Mouse (Mus musculus) kidney, adult 2 months (tissue): ENCODE measurements around the gene Cldnd2. TPM values are rescaled to one million over a fixed set of nuclear protein-coding genes. Genes with fewer than 3 reads are reported as not detected.

Experiments
- DNase-seq: peaks from one replicate; pipeline ENCODE4 v3.0.0; 2021
- H3K27ac ChIP-seq: fragments of 200-500 bp; 2 replicates; pipeline ENCODE4 v1.5.1; 2012; ENCODE audit warnings: low read depth, low read length, control low read depth, inconsistent platforms; ENCODE audit not compliant: insufficient read depth
- H3K27me3 ChIP-seq: fragments of 200-500 bp; replicated peaks from 2 replicates; pipeline ENCODE4 v1.6.1; 2012; ENCODE audit warnings: mild to moderate bottlenecking, moderate library complexity, low read length, inconsistent platforms; ENCODE audit not compliant: control insufficient read depth, insufficient read depth
- H3K36me3 ChIP-seq: fragments of 200-500 bp; 2 replicates; pipeline ENCODE4 v1.6.1; 2012; ENCODE audit warnings: mild to moderate bottlenecking, moderate library complexity, low read length, inconsistent platforms; ENCODE audit not compliant: control insufficient read depth, insufficient read depth
- H3K4me1 ChIP-seq: fragments of 200-500 bp; 2 replicates; pipeline ENCODE4 v1.6.1; 2011; ENCODE audit warnings: low read length; ENCODE audit not compliant: control insufficient read depth, insufficient read depth
- H3K4me3 ChIP-seq: fragments of 200-500 bp; 2 replicates; pipeline ENCODE4 v1.5.1; 2011; ENCODE audit warnings: mild to moderate bottlenecking, low read depth, low read length, control low read depth; ENCODE audit not compliant: insufficient read depth
- CTCF ChIP-seq: fragments of 200-500 bp; conservative IDR thresholded peaks from 2 replicates; pipeline ENCODE4 v1.5.1; 2011; ENCODE audit warnings: low read depth, mild to moderate bottlenecking, control low read depth, low read length, moderate library complexity, mixed read lengths; ENCODE audit not compliant: insufficient read depth, insufficient read length
- POLR2A ChIP-seq: fragments of 200-500 bp; IDR thresholded peaks from one replicate; pipeline ENCODE4 v1.6.1; 2011; ENCODE audit warnings: low read depth, low read length, control low read depth
- WGBS: fragments of 180-500 bp; shearing (Covaris S2); methylation state at CpG from one replicate; pipeline ENCODE4 v1.1.7; 2018; 5-methylcytosine and 5-hydroxymethylcytosine counted together
- polyA plus RNA-seq: library from polyadenylated mRNA; depleted of rRNA; stranded (reverse); fragments of >200 nt; gene quantifications from 2 replicates; pipeline ENCODE4 v1.2.3, GENCODE M21; 2012

Gene Cldnd2
- polyA plus RNA-seq, 1 experiment = not detected

GRCm38 (mm10) chr7:43448246-43448645, 7.7 kb downstream of the Cldnd2 start:
- Histone ChIP-seq H3K4me3 (no peak overlapping the region), H3K4me1 (peaks cover 38% of the 10 kb centered on the region), H3K27ac (peak overlapping the region; percentile 51), H3K27me3 (no peaks in the 10 kb centered on the region), H3K36me3 (no peaks in the 10 kb centered on the region; the same call in 1 of the 2 replicates)
- peak; percentile 77 for DNase-seq
- 47% methylated on average over 3 of the region's 3 CpGs for WGBS
- TF ChIP-seq POLR2A (no peak), CTCF (no peak)

- no peak for TF ChIP-seq CTCF
- 61% methylated on average over 2 of the region's 2 CpGs for WGBS
- peaks cover 45% of the 10 kb centered on the region for H3K4me1 ChIP-seq
- no peaks in the 10 kb centered on the region for H3K27me3 ChIP-seq
- DNase-seq = no peak
- no peaks in the 10 kb centered on the region; the same call in 1 of the 2 replicates for H3K36me3 ChIP-seq
- peak overlapping the region; percentile 8; the same call in 1 of the 2 replicates for H3K27ac ChIP-seq
- H3K4me3 ChIP-seq = no peak overlapping the region
Observed at GRCm38 (mm10) chr7:43449811-43450210, 9.2 kb downstream of the Cldnd2 start.

- H3K4me3 ChIP-seq = no peak overlapping the region
- H3K36me3 ChIP-seq = peaks cover 1% of the 10 kb centered on the region; the same call in 1 of the 2 replicates
- no peak overlapping the region for H3K27ac ChIP-seq
- WGBS = 87% methylated on average over 11 of the region's 11 CpGs
- peaks cover 39% of the 10 kb centered on the region for H3K4me1 ChIP-seq
- TF ChIP-seq POLR2A (no peak), CTCF (no peak; the same call in 1 of the 2 replicates)
- no peaks in the 10 kb centered on the region for H3K27me3 ChIP-seq
- DNase-seq = no peak
Observed at GRCm38 (mm10) chr7:43451726-43452125, 11.1 kb downstream of the Cldnd2 start.

GRCm38 (mm10) chr7:43452609-43453008, 12.0 kb downstream of the Cldnd2 start:
- DNase-seq = no peak
- Histone ChIP-seq H3K27me3 (no peaks in the 10 kb centered on the region), H3K36me3 (peaks cover 1% of the 10 kb centered on the region; the same call in 1 of the 2 replicates), H3K4me3 (no peak overlapping the region), H3K4me1 (peaks cover 35% of the 10 kb centered on the region), H3K27ac (peak overlapping the region; percentile 52; the same call in 1 of the 2 replicates)
- WGBS = 44% methylated on average over 4 of the region's 4 CpGs
- TF ChIP-seq CTCF = no peak; the same call in 1 of the 2 replicates
- no peak for TF ChIP-seq POLR2A

- no peak overlapping the region for H3K4me3 ChIP-seq
- H3K36me3 ChIP-seq = peaks cover 1% of the 10 kb centered on the region; the same call in 1 of the 2 replicates
- peak overlapping the region; percentile 52 for H3K27ac ChIP-seq
- WGBS = 34% methylated on average over 14 of the region's 14 CpGs
- H3K4me1 ChIP-seq = peaks cover 29% of the 10 kb centered on the region
- DNase-seq = peak; percentile 92
- TF ChIP-seq POLR2A = no peak
- TF ChIP-seq CTCF = no peak
- H3K27me3 ChIP-seq = no peaks in the 10 kb centered on the region
Observed at GRCm38 (mm10) chr7:43453599-43454355, 13.2 kb downstream of the Cldnd2 start.

GRCm38 (mm10) chr7:43454371-43454770, 13.8 kb downstream of the Cldnd2 start:
- Histone ChIP-seq H3K4me3 (no peak overlapping the region), H3K27me3 (no peaks in the 10 kb centered on the region), H3K4me1 (peaks cover 27% of the 10 kb centered on the region), H3K36me3 (peaks cover 1% of the 10 kb centered on the region; the same call in 1 of the 2 replicates), H3K27ac (peak overlapping the region; percentile 52)
- DNase-seq = peak; percentile 66
- 53% methylated on average over 6 of the region's 6 CpGs for WGBS
- no peak for TF ChIP-seq POLR2A
- TF ChIP-seq CTCF = no peak

GRCm38 (mm10) chr7:43462851-43463250, 22.3 kb downstream of the Cldnd2 start, which contains the start of gene Vsig10l:
Gene Vsig10l (plus strand): TSS chr7:43463151.
- 77% methylated on average over 4 of the region's 4 CpGs for WGBS
- no peak within 1 kb of the TSS for H3K4me3 ChIP-seq
- H3K27me3 ChIP-seq = no peaks in the 10 kb centered on the region

More at GRCm38 (mm10) chr7:43462851-43463250, 22.3 kb downstream of the Cldnd2 start, which contains the start of gene Vsig10l:
- Histone ChIP-seq H3K27ac (no peak within 1 kb of the TSS), H3K4me1 (no peaks in the 10 kb centered on the region), H3K36me3 (no peaks in the 10 kb centered on the region)
- no peak for DNase-seq
- TF ChIP-seq CTCF (no peak), POLR2A (no peak)
